Mouse (Mus musculus): ENCODE measurements around the gene Cdc6. TPM values are rescaled to one million over a fixed set of nuclear protein-coding genes. Genes with fewer than 3 reads are reported as not detected.
"Not testable (repeated sequence)": the region's sequence is repeated elsewhere in the genome, so short reads cannot be mapped to it uniquely, and the experiment has no call there.

The Cdc6 gene
- total RNA-seq, 2 experiments from 2014 or later: 0.36 to 0.79 TPM

GRCm38 (mm10) chr11:98907063-98907436 lies 551 bp upstream of the Cdc6 start:
- no peak for DNase-seq (ENCODE audit: low spot score in 2 of 2)

- peak; percentile 34 to 82 for DNase-seq (ENCODE audit: low spot score in 2 of 2)
Measured at GRCm38 (mm10) chr11:98909654-98910053, 2.1 kb downstream of the Cdc6 start.

- no peak for DNase-seq (ENCODE audit: low spot score in 2 of 2)
Measured at GRCm38 (mm10) chr11:98910415-98910814, 2.8 kb downstream of the Cdc6 start.

- DNase-seq (ENCODE audit: low spot score in 2 of 2): no peak
Measured at GRCm38 (mm10) chr11:98911498-98911897, 3.9 kb downstream of the Cdc6 start.

- DNase-seq (ENCODE audit: low spot score in 2 of 2): no peak
Measured at GRCm38 (mm10) chr11:98914196-98914595, 6.6 kb downstream of the Cdc6 start.

- not testable (repeated sequence) for DNase-seq (ENCODE audit: low spot score in 2 of 2)
Measured at GRCm38 (mm10) chr11:98916376-98916775, 8.8 kb downstream of the Cdc6 start.

- no peak for DNase-seq (ENCODE audit: low spot score in 2 of 2)
Measured at GRCm38 (mm10) chr11:98917428-98918005, 9.9 kb downstream of the Cdc6 start.

- DNase-seq (ENCODE audit: low spot score in 2 of 2): no peak
Measured at GRCm38 (mm10) chr11:98918231-98918630, 10.6 kb downstream of the Cdc6 start.

- no peak for DNase-seq (ENCODE audit: low spot score in 2 of 2)
Measured at GRCm38 (mm10) chr11:98919009-98919408, 11.4 kb downstream of the Cdc6 start.

GRCm38 (mm10) chr11:98921813-98922212 lies 14.2 kb downstream of the Cdc6 start:
- DNase-seq (ENCODE audit: low spot score in 2 of 2): not testable (repeated sequence)

GRCm38 (mm10) chr11:98922307-98922706 lies 14.7 kb downstream of the Cdc6 start:
- DNase-seq (ENCODE audit: low spot score in 2 of 2): peak in 1 of 2 experiments; percentile 62

GRCm38 (mm10) chr11:98922851-98923711 lies 15.5 kb downstream of the Cdc6 start:
- not testable (repeated sequence) for DNase-seq (ENCODE audit: low spot score in 2 of 2)

GRCm38 (mm10) chr11:98924633-98925175 lies 17.1 kb downstream of the Cdc6 start:
- DNase-seq (ENCODE audit: low spot score in 2 of 2): no peak

GRCm38 (mm10) chr11:98925265-98925721 lies 17.7 kb downstream of the Cdc6 start:
- no peak for DNase-seq (ENCODE audit: low spot score in 2 of 2)

- DNase-seq (ENCODE audit: low spot score in 2 of 2): no peak
Measured at GRCm38 (mm10) chr11:98925868-98926311, 18.3 kb downstream of the Cdc6 start.

GRCm38 (mm10) chr11:98926553-98926952 lies 19.0 kb downstream of the Cdc6 start:
- DNase-seq (ENCODE audit: low spot score in 2 of 2): no peak

GRCm38 (mm10) chr11:98927438-98928076 lies 20.0 kb downstream of the Cdc6 start, which contains the start of gene Rara:
Gene Rara (plus strand): TSS chr11:98927818.
- peak in 1 of 2 experiments; percentile 52 for DNase-seq (ENCODE audit: low spot score in 2 of 2)

GRCm38 (mm10) chr11:98928186-98928893 lies 20.7 kb downstream of the Cdc6 start:
- DNase-seq (ENCODE audit: low spot score in 2 of 2): no peak

- DNase-seq (ENCODE audit: low spot score in 2 of 2): no peak
Measured at GRCm38 (mm10) chr11:98929503-98929902, 21.9 kb downstream of the Cdc6 start.

GRCm38 (mm10) chr11:98930127-98930601 lies 22.6 kb downstream of the Cdc6 start:
- DNase-seq (ENCODE audit: low spot score in 2 of 2): no peak

Data from layer of hippocampus, adult 18-20 months (tissue).